Mouse (Mus musculus): ENCODE data around the gene Ptpn11. TPM values are rescaled to one million over a fixed set of nuclear protein-coding genes. Genes with fewer than 3 reads are reported as not detected.

The Ptpn11 gene
- polyA plus RNA-seq, 1 experiment from 2014 or later: 25.8 TPM

GRCm38 (mm10) chr5:121087733-121088132, 103.5 kb downstream of the Ptpn11 start:
- peaks cover 8% of the 10 kb centered on the region; the same call in 1 of the 2 replicates for H3K9me3 ChIP-seq
- H3K4me3 ChIP-seq: no peak overlapping the region
- no peaks in the 10 kb centered on the region for H3K27me3 ChIP-seq
- WGBS: 54% methylated on average over 7 of the region's 7 CpGs
- no peak overlapping the region for H3K4me2 ChIP-seq (replicated peaks)
- H3K27ac ChIP-seq: no peak overlapping the region
- no peaks in the 10 kb centered on the region for H3K36me3 ChIP-seq
- no peaks in the 10 kb centered on the region for H3K4me1 ChIP-seq
- H3K9ac ChIP-seq: no peak overlapping the region
- no peak for ATAC-seq (ENCODE audit: low FRiP score, low read depth)

- Histone ChIP-seq H3K9me3 (no peaks in the 10 kb centered on the region), H3K27ac (no peak overlapping the region), H3K27me3 (no peaks in the 10 kb centered on the region), H3K4me2 (replicated peaks) (no peak overlapping the region), H3K4me3 (no peak overlapping the region), H3K9ac (no peak overlapping the region), H3K4me1 (no peaks in the 10 kb centered on the region), H3K36me3 (no peaks in the 10 kb centered on the region)
- no peak for ATAC-seq (ENCODE audit: low FRiP score, low read depth)
- 93% methylated on average over 7 of the region's 7 CpGs for WGBS
Measured at GRCm38 (mm10) chr5:121082605-121083004, 108.6 kb downstream of the Ptpn11 start.

GRCm38 (mm10) chr5:121081754-121082153, 109.4 kb downstream of the Ptpn11 start:
- Histone ChIP-seq H3K4me2 (replicated peaks) (no peak overlapping the region), H3K27me3 (no peaks in the 10 kb centered on the region), H3K4me3 (no peak overlapping the region), H3K9me3 (no peaks in the 10 kb centered on the region), H3K36me3 (no peaks in the 10 kb centered on the region), H3K9ac (no peak overlapping the region), H3K4me1 (no peaks in the 10 kb centered on the region), H3K27ac (no peak overlapping the region)
- no peak for ATAC-seq (ENCODE audit: low FRiP score, low read depth)
- 76% methylated on average over 5 of the region's 5 CpGs for WGBS

Other genes with a start within 250 kb of the Ptpn11 start
- gene Rph3a, start 181.3 kb downstream of the Ptpn11 start, polyA plus RNA-seq (2015; fragmentation: Nextera tagmentation; extraction: Ambion mirVana): 0.09 and 0.15 TPM in 2 replicates
- gene Rpl6, start 13.1 kb upstream of the Ptpn11 start, polyA plus RNA-seq (2015; fragmentation: Nextera tagmentation; extraction: Ambion mirVana): 616 and 635 TPM in 2 replicates
- gene Hectd4, start 28.8 kb upstream of the Ptpn11 start, polyA plus RNA-seq (2015; fragmentation: Nextera tagmentation; extraction: Ambion mirVana): 5.2 and 5.6 TPM in 2 replicates
- 78.5 and 78.9 TPM in 2 replicates for gene Trafd1, start 194.2 kb upstream of the Ptpn11 start, polyA plus RNA-seq (2015; fragmentation: Nextera tagmentation; extraction: Ambion mirVana)
- 38.3 and 40.6 TPM in 2 replicates for gene Naa25, start 206.5 kb upstream of the Ptpn11 start, polyA plus RNA-seq (2015; fragmentation: Nextera tagmentation; extraction: Ambion mirVana)

Measured in limb, embryonic 13.5 days (tissue).